Mouse (Mus musculus): ENCODE results near the gene Ptrh1. TPM values are rescaled to one million over a fixed set of nuclear protein-coding genes. Genes with fewer than 3 reads are reported as not detected.

The Ptrh1 gene
- polyA plus RNA-seq, 1 experiment: 8.0 TPM

GRCm38 (mm10) chr2:32817589-32817988 lies 42.0 kb downstream of the Ptrh1 start:
- Histone ChIP-seq H3K4me3 (ENCODE audit: insufficient read depth, low read depth, low read length) (no peak overlapping the region), H3K27me3 (replicated peaks; ENCODE audit: control insufficient read depth, insufficient read depth, low read length) (no peaks in the 10 kb centered on the region), H3K4me1 (ENCODE audit: control insufficient read depth, insufficient read depth, low read length) (no peaks in the 10 kb centered on the region), H3K27ac (ENCODE audit: insufficient read depth, low read depth, low read length) (no peak overlapping the region), H3K36me3 (ENCODE audit: control insufficient read depth, insufficient read depth, low read length) (no peaks in the 10 kb centered on the region)
- DNase-seq: no peak
- no peak for TF ChIP-seq POLR2A (IDR thresholded peaks at IDR 0.05; ENCODE audit: low read depth, low read length)
- TF ChIP-seq CTCF (conservative IDR thresholded peaks at IDR 0.05; ENCODE audit: insufficient read depth, insufficient read length, low read depth, low read length): no peak
- whole genome bisulfite sequencing: 77% methylated on average over 7 of the region's 7 CpGs

DNA sequence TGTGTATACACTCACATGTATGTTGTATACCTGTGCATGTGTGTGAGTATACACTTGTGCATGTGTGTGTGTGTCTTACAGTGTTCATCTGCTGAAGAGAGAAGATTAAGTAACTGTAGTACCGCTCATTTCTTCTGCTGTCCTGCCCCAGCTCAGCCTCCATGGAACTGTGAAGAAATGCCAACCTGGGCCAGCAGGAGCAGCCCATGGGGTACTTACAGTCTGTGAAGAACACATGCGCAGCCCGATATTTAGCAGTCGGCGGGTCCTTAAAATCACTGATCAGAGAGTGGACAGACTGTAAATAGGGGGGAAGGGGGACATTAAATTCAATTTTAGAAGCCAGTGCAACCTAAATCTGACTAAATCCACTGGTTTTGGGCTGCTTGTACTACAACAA lies 42.6 kb downstream of the Ptrh1 start:
- TF ChIP-seq CTCF (conservative IDR thresholded peaks at IDR 0.05; ENCODE audit: insufficient read depth, insufficient read length, low read depth, low read length) (no peak), POLR2A (IDR thresholded peaks at IDR 0.05; ENCODE audit: low read depth, low read length) (no peak)
- Histone ChIP-seq H3K27me3 (replicated peaks; ENCODE audit: control insufficient read depth, insufficient read depth, low read length) (no peaks in the 10 kb centered on the region), H3K36me3 (ENCODE audit: control insufficient read depth, insufficient read depth, low read length) (no peaks in the 10 kb centered on the region), H3K27ac (ENCODE audit: insufficient read depth, low read depth, low read length) (no peak overlapping the region), H3K4me1 (ENCODE audit: control insufficient read depth, insufficient read depth, low read length) (0 out of 2 replicates have a peak, but pooled peaks cover 2% of the 10 kb centered on the region), H3K4me3 (ENCODE audit: insufficient read depth, low read depth, low read length) (no peak overlapping the region)
- no peak for DNase-seq
- WGBS: 92% methylated on average over 5 of the region's 5 CpGs

DNA sequence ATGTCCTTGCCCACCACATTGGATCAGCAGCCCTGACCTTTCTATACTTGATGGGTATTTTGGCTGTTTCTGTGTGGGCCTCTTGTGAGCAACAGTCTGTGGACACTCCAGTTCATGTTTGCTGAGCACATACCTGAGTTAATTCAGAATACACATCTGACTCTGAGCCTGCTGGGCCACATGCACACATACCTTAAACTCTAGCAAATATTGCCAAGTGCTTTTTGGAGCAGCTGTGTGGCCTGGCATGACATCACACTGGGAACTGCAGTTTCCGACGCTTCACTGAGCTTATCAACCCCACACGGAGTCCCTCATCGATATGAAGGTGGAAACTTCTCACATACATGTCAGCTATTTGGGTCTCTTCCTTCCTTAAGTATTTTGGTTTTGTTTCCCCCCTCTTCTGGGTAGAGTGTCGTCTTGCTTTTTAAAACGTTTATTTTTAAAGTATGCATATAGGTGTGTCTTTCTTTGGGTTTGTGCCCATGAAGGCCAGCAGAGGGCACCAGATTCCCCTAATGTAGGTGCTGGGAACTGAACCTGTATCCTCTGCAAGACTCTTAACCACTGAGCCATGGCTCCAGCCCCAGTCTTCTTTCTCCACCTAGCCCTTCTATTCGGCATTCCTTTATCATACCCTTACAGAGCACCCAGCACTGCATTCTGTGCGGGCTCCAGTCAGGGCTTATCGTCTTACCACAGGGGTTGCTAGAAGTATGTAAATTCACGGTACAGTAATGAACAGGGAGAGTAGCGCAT lies 45.6 kb downstream of the Ptrh1 start:
- 70% methylated on average over 11 of the region's 11 CpGs for WGBS
- DNase-seq: peak; percentile 47
- no peaks in the 10 kb centered on the region for H3K36me3 ChIP-seq (ENCODE audit: control insufficient read depth, insufficient read depth, low read length)

GRCm38 (mm10) chr2:32822643-32823042 lies 47.1 kb downstream of the Ptrh1 start:
- H3K27me3 ChIP-seq (replicated peaks; ENCODE audit: control insufficient read depth, insufficient read depth, low read length): no peaks in the 10 kb centered on the region
- no peak overlapping the region for H3K27ac ChIP-seq (ENCODE audit: insufficient read depth, low read depth, low read length)
- no peak overlapping the region for H3K4me3 ChIP-seq (ENCODE audit: insufficient read depth, low read depth, low read length)
- TF ChIP-seq POLR2A (IDR thresholded peaks at IDR 0.05; ENCODE audit: low read depth, low read length) (no peak), CTCF (conservative IDR thresholded peaks at IDR 0.05; ENCODE audit: insufficient read depth, insufficient read length, low read depth, low read length) (no peak)
- no peaks in the 10 kb centered on the region for H3K36me3 ChIP-seq (ENCODE audit: control insufficient read depth, insufficient read depth, low read length)
- whole genome bisulfite sequencing: 70% methylated on average over 6 of the region's 6 CpGs
- H3K4me1 ChIP-seq (ENCODE audit: control insufficient read depth, insufficient read depth, low read length): 0 out of 2 replicates have a peak, but pooled peaks cover 3% of the 10 kb centered on the region
- DNase-seq: no peak

More for the DNA sequence above, 45.6 kb downstream of the Ptrh1 start:
- H3K27me3 ChIP-seq (replicated peaks; ENCODE audit: control insufficient read depth, insufficient read depth, low read length): no peaks in the 10 kb centered on the region
- H3K27ac ChIP-seq (ENCODE audit: insufficient read depth, low read depth, low read length): no peak overlapping the region
- peak; percentile 67 for TF ChIP-seq CTCF (conservative IDR thresholded peaks at IDR 0.05; ENCODE audit: insufficient read depth, insufficient read length, low read depth, low read length)
- TF ChIP-seq POLR2A (IDR thresholded peaks at IDR 0.05; ENCODE audit: low read depth, low read length): no peak
- no peak overlapping the region for H3K4me3 ChIP-seq (ENCODE audit: insufficient read depth, low read depth, low read length)
- 0 out of 2 replicates have a peak, but pooled peaks cover 3% of the 10 kb centered on the region for H3K4me1 ChIP-seq (ENCODE audit: control insufficient read depth, insufficient read depth, low read length)

- TF ChIP-seq POLR2A (IDR thresholded peaks at IDR 0.05; ENCODE audit: low read depth, low read length) (no peak), CTCF (conservative IDR thresholded peaks at IDR 0.05; ENCODE audit: insufficient read depth, insufficient read length, low read depth, low read length) (no peak)
- no peaks in the 10 kb centered on the region for H3K27me3 ChIP-seq (replicated peaks; ENCODE audit: control insufficient read depth, insufficient read depth, low read length)
- H3K4me1 ChIP-seq (ENCODE audit: control insufficient read depth, insufficient read depth, low read length): 0 out of 2 replicates have a peak, but pooled peaks cover 3% of the 10 kb centered on the region
- no peak for DNase-seq
- WGBS: 55% methylated on average over 11 of the region's 11 CpGs
- H3K36me3 ChIP-seq (ENCODE audit: control insufficient read depth, insufficient read depth, low read length): no peaks in the 10 kb centered on the region
- no peak overlapping the region for H3K27ac ChIP-seq (ENCODE audit: insufficient read depth, low read depth, low read length)
- H3K4me3 ChIP-seq (ENCODE audit: insufficient read depth, low read depth, low read length): no peak overlapping the region
Observed at GRCm38 (mm10) chr2:32823153-32823552, 47.6 kb downstream of the Ptrh1 start.

DNA sequence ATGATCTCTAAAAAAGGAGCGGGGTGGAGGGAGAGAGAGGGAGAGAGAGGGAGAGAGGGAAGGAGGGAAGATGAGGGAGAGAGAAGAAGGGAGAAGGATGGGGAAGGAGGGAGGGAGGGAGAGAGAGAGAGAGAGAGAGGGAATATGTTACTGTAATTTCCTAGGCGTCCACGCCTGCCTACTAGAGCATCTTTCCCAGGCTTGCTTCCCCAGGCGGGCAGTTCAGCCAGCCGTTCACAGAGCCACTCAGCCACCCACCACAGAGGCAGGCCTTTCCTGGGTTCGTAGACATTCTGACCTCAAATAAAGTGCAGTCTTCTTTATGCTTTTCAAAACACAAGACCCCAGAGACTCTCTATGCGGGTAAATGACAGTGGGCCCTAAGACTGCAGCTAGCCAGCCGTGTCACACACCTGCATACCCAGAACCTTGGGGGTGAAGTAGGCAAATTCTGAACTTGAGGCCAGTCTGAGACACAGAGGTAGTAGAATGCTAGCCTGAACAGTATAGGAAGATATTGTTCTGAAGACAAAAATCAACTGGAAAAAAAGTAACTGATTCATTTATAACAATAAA lies 48.1 kb downstream of the Ptrh1 start:
- WGBS: 72% methylated on average over 8 of the region's 8 CpGs
- DNase-seq: no peak
- Histone ChIP-seq H3K27me3 (replicated peaks; ENCODE audit: control insufficient read depth, insufficient read depth, low read length) (no peaks in the 10 kb centered on the region), H3K36me3 (ENCODE audit: control insufficient read depth, insufficient read depth, low read length) (no peaks in the 10 kb centered on the region), H3K4me1 (ENCODE audit: control insufficient read depth, insufficient read depth, low read length) (0 out of 2 replicates have a peak, but pooled peaks cover 3% of the 10 kb centered on the region), H3K27ac (ENCODE audit: insufficient read depth, low read depth, low read length) (no peak overlapping the region), H3K4me3 (ENCODE audit: insufficient read depth, low read depth, low read length) (no peak overlapping the region)
- TF ChIP-seq POLR2A (IDR thresholded peaks at IDR 0.05; ENCODE audit: low read depth, low read length) (no peak), CTCF (conservative IDR thresholded peaks at IDR 0.05; ENCODE audit: insufficient read depth, insufficient read length, low read depth, low read length) (no peak)

DNA sequence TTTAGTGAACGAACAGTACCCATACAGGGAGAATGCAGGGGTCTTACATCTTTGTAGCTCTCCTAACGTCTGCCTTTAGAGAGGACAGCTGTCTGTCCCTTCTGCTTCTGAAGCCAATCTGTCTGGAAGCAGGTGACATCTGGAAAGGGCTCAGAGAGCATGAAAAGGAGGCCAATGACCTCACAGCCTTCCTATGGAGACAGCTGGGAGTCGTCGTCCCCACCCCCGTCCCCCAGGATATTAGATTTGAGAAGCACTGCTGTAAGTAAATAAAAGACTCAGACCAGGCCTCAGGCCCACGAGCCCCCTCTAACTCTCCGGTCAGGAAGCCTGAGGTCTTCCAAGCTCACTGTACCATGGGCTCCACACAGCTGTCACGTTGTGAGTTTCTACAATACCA lies 48.6 kb downstream of the Ptrh1 start:
- no peak for TF ChIP-seq CTCF (conservative IDR thresholded peaks at IDR 0.05; ENCODE audit: insufficient read depth, insufficient read length, low read depth, low read length)
- TF ChIP-seq POLR2A (IDR thresholded peaks at IDR 0.05; ENCODE audit: low read depth, low read length): no peak
- Histone ChIP-seq H3K27me3 (replicated peaks; ENCODE audit: control insufficient read depth, insufficient read depth, low read length) (no peaks in the 10 kb centered on the region), H3K36me3 (ENCODE audit: control insufficient read depth, insufficient read depth, low read length) (no peaks in the 10 kb centered on the region), H3K4me3 (ENCODE audit: insufficient read depth, low read depth, low read length) (no peak overlapping the region), H3K4me1 (ENCODE audit: control insufficient read depth, insufficient read depth, low read length) (0 out of 2 replicates have a peak, but pooled peaks cover 3% of the 10 kb centered on the region), H3K27ac (ENCODE audit: insufficient read depth, low read depth, low read length) (no peak overlapping the region)
- DNase-seq: no peak
- 71% methylated on average over 8 of the region's 8 CpGs for WGBS
